Mouse (Mus musculus) C2C12 (cell line): Measurements from ENCODE around the gene Sema3f. TPM values are rescaled to one million over a fixed set of nuclear protein-coding genes. Genes with fewer than 3 reads are reported as not detected.

Experiments used
- H3K27me3 ChIP-seq: one replicate; pipeline ENCODE4 v1.6.1; 2011; ENCODE audit not compliant: control insufficient read depth, insufficient read depth, insufficient read length
- H3K36me3 ChIP-seq: one replicate; pipeline ENCODE4 v1.6.1; 2011; ENCODE audit not compliant: control insufficient read depth, insufficient read depth
- H3K4me3 ChIP-seq: one replicate; pipeline ENCODE4 v1.5.1; 2011; ENCODE audit warnings: mild to moderate bottlenecking, control low read depth; ENCODE audit not compliant: poor library complexity, insufficient read depth, severe bottlenecking
- H3K79me2 ChIP-seq: one replicate; pipeline ENCODE4 v1.6.1; 2011; ENCODE audit not compliant: control insufficient read depth, insufficient read depth
- H3K79me3 ChIP-seq: one replicate; pipeline ENCODE4 v1.6.1; 2011; ENCODE audit warnings: low read depth, control low read depth
- H3ac ChIP-seq: one replicate; pipeline ENCODE3; 2011; ENCODE audit warnings: low read depth; ENCODE audit not compliant: control insufficient read depth, insufficient read length
- CEBPB ChIP-seq: IDR thresholded peaks from one replicate; pipeline ENCODE4 v1.6.1; 2011; ENCODE audit warnings: low read depth, mild to moderate bottlenecking, control low read depth, moderate library complexity
- CTCF ChIP-seq: IDR thresholded peaks from one replicate; pipeline ENCODE4 v1.5.1; 2011; ENCODE audit not compliant: control insufficient read depth, insufficient read depth, insufficient read length
- FOSL1 ChIP-seq: IDR thresholded peaks from one replicate; pipeline ENCODE4 v1.8.0; 2011; ENCODE audit warnings: mild to moderate bottlenecking, low read length; ENCODE audit not compliant: poor library complexity, insufficient read depth, severe bottlenecking
- MAX ChIP-seq: IDR thresholded peaks from one replicate; pipeline ENCODE4 v1.6.1; 2011; ENCODE audit warnings: mild to moderate bottlenecking, control low read depth
- MYOD1 ChIP-seq: IDR thresholded peaks from one replicate; pipeline ENCODE4 v1.6.1; 2011; ENCODE audit warnings: low read depth; ENCODE audit not compliant: control insufficient read depth, insufficient read length
- MYOG ChIP-seq: IDR thresholded peaks from one replicate; pipeline ENCODE4 v1.6.1; 2011; ENCODE audit not compliant: control insufficient read depth, insufficient read length; ENCODE audit errors: extremely low read depth
- USF1 ChIP-seq: IDR thresholded peaks from one replicate; pipeline ENCODE4 v1.6.1; 2011; ENCODE audit warnings: low read depth, mild to moderate bottlenecking, control low read depth, moderate library complexity
- polyA plus RNA-seq: library from polyadenylated mRNA; unstranded; fragments of >200 nt; fragmentation: generic; extraction: Trizol; gene quantifications from one replicate; pipeline ENCODE4 v1.2.1, GENCODE M21; 2012; ENCODE audit warnings: missing spikeins

The Sema3f gene
- polyA plus RNA-seq, 1 experiment, result 0.36 TPM

DNA sequence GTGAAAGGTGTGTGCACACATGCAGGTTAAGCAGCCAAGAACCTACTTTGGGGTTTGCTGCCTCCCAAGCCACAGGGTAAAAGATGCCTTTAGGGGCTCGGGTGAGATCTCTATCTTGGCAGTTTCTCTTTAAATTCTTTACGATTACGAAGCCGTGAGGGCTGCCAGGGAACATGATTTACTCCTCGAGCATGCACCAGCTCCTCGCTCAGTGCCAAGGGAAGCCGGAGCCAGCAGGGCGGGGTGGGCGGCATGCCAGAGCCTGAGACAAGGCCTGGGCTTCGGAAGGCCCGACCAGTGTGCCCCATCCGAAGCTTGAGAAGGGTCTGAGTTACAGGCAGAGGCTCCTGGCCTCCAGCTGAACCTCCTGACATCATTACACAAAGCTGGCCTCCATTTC lies 8.7 kb downstream of the Sema3f start:
- Histone ChIP-seq H3K79me3 (no peaks in the 10 kb centered on the region), H3K27me3 (peaks cover 10% of the 10 kb centered on the region), H3K4me3 (no peak overlapping the region), H3K79me2 (no peaks in the 10 kb centered on the region), H3K36me3 (no peaks in the 10 kb centered on the region), H3ac (no peak overlapping the region)
- TF ChIP-seq CEBPB (no peak), USF1 (no peak), CTCF (no peak), MYOD1 (no peak), MYOG (no peak), MAX (no peak), FOSL1 (no peak)

DNA sequence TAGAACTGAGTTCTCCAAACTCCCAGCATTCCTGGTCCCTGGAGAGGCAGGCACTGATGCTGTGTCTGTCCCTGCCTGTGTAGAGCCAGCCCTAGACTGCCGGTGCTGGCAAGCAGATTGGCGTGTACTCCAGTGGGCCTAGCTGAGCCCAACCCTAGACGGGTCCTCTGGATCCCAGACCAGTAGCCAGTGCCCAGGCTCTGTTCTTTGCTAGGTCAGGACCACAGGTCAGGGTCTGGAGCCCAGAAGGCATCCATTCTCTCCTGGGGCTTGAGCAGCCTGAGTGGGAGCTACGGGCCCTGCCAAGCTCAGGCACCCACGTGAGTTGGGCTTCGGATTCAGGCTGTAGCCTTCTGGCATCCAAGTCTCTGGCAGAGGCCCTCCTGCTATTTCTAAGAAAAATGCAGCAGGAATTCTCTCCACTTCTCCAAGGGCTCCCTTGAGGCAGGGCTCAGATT lies 10.1 kb downstream of the Sema3f start:
- no peak overlapping the region for H3ac ChIP-seq
- H3K79me2 ChIP-seq, result no peaks in the 10 kb centered on the region
- no peak overlapping the region for H3K4me3 ChIP-seq
- H3K36me3 ChIP-seq, result no peaks in the 10 kb centered on the region
- H3K27me3 ChIP-seq, result peaks cover under 1% of the 10 kb centered on the region
- H3K79me3 ChIP-seq, result no peaks in the 10 kb centered on the region
- TF ChIP-seq FOSL1, result no peak
- TF ChIP-seq MYOD1, result no peak

DNA sequence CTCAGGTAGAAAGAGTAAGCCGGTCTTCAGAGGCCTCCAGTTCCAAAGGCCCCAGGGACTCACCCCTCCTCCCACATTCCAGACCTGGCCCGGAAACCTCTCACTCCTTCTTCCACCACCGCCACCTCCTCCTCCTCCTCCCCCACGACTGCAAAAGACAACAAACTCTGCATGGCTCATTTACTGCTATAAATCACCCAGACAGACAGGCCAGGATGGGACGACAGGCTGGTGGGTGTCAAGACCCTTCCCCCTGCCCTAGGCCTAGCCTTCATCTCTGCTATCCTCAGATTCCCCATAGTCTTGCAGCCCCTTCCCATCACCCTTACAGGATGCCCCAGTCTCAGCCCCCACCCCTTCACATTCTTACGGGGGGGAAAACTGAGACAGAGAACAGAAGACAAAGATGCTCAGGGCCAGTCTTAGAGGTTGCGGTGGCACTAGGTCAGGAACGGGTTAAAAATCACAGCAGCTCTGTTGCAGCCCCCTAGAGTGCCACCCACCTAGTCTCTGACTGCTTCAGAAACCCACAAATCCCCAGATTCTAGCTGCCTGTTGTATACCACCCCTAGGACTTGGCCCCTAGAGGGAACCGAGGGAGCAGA lies 10.8 kb downstream of the Sema3f start:
- H3K4me3 ChIP-seq, result no peak overlapping the region
- no peaks in the 10 kb centered on the region for H3K79me2 ChIP-seq
- no peaks in the 10 kb centered on the region for H3K79me3 ChIP-seq
- no peak overlapping the region for H3ac ChIP-seq
- H3K36me3 ChIP-seq, result no peaks in the 10 kb centered on the region
- TF ChIP-seq FOSL1 (no peak), MAX (no peak), CEBPB (no peak), CTCF (no peak), USF1 (no peak), MYOD1 (no peak), MYOG (no peak)
- no peaks in the 10 kb centered on the region for H3K27me3 ChIP-seq

DNA sequence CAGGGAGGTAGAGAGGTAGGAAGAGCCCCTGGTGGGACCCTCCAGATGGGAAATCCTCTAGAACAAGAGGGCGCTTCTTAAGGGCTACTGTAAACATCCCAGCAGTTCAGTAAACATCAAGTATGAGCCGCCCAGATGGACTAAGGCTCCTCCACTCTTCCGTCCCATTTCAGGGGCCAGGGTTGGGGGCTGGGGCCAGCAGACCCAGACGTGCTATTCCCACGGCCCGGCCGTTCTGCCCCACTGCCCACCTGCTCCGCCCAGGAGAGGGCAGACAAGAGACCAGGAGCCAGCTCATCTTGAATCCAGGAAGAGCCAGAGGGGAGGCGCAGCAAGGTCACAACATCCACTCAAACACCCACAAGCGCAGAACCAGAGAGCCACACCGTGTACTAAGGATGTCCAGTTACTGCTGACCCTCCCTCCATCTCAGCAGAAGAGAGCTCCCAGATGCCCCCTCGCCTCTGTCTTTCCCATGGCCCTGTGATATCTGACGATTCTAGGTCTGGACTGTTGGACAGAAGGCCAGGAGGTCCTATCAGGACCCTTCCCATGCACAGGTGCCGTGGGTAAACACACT lies 11.6 kb downstream of the Sema3f start:
- no peaks in the 10 kb centered on the region for H3K79me2 ChIP-seq
- TF ChIP-seq MYOG, result no peak
- no peak for TF ChIP-seq USF1
- TF ChIP-seq CTCF, result no peak
- TF ChIP-seq FOSL1, result no peak
- no peaks in the 10 kb centered on the region for H3K36me3 ChIP-seq
- H3ac ChIP-seq, result no peak overlapping the region
- H3K27me3 ChIP-seq, result no peaks in the 10 kb centered on the region
- H3K4me3 ChIP-seq, result no peak overlapping the region
- H3K79me3 ChIP-seq, result no peaks in the 10 kb centered on the region

DNA sequence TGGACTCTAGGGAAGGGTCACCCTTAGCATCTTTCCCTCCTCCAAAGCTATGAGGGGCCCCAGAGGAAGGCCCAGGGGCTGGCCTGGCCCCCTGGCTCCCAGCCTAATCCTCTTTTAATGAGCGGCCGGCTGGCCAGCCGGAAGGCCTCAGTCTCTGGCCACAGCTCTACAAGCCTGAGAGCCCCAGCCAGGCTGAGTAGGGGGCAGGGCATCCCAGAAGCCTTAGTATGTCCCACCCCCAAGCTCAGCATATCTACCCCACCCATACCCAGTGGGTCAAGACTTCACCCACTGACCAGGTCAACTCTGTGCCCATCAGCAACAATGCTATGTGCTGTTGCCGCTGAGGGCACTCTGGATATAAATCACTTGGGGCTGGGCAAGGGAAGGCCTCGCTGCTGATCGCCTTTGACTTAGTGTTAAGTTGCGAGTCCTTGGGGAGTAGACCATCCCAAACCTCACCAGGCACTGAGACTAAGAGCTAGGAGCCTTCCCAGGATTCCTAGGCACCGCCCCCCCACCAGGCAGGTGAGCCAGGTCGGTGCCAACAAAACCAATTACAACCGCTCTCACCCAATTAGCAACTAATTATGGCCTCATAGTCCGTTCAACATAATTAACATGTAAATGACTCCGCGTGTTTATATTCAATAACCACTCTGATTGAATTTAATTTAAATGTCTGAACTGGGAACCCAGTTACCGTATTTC lies 12.3 kb downstream of the Sema3f start:
- no peaks in the 10 kb centered on the region for H3K79me2 ChIP-seq
- H3K4me3 ChIP-seq, result no peak overlapping the region
- H3K36me3 ChIP-seq, result no peaks in the 10 kb centered on the region
- H3K79me3 ChIP-seq, result no peaks in the 10 kb centered on the region
- no peak for TF ChIP-seq CEBPB
- TF ChIP-seq MAX, result no peak
- TF ChIP-seq USF1, result no peak
- TF ChIP-seq MYOD1, result no peak
- TF ChIP-seq MYOG, result no peak
- TF ChIP-seq FOSL1, result no peak
- no peaks in the 10 kb centered on the region for H3K27me3 ChIP-seq
- no peak overlapping the region for H3ac ChIP-seq
